Mouse (Mus musculus) embryo, embryonic 10 days (tissue): ENCODE results near the gene Svs6.
"Not testable (repeated sequence)": the region's sequence is repeated elsewhere in the genome, so short reads cannot be mapped to it uniquely, and the experiment has no call there.

Experiments used
- DNase-seq: peaks from one replicate; pipeline ENCODE4 v3.0.0-alpha.2; 2015; ENCODE audit warnings: low spot score

The Svs6 gene

GRCm38 (mm10) chr2:164316451-164316850 is at the start of gene Svs6:
Gene Svs6, plus strand, starts transcription at chr2:164316751.
- not testable (repeated sequence) for DNase-seq

DNA sequence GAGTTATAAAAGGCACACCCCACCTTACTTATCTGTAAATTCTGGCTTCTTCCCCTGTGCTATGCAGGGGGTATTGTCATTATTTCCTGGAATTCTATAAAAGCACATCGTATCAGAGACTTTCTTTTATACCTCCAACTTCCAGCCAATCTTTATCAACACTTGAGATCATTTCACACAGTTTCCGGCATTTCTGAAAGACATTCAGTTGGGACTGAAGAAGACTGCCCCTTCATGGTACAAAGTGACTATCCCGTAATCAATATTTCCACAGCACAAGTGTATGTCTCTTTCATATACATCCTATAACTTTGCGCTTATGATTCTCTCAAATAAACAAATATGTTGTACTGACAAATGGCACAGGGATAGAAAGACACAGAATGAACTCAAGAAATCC is 38.2 kb upstream of the Svs6 start, which contains the start of gene Svs4:
Gene Svs4, minus strand, starts transcription at position 101 of the 400 bp plus-strand sequence.
- DNase-seq, result no peak

- not testable (repeated sequence) for DNase-seq
Measured at GRCm38 (mm10) chr2:164288968-164289367, 27.6 kb upstream of the Svs6 start, which contains the start of gene Svs3a. Gene Svs3a, plus strand, starts transcription at chr2:164289268.

DNA sequence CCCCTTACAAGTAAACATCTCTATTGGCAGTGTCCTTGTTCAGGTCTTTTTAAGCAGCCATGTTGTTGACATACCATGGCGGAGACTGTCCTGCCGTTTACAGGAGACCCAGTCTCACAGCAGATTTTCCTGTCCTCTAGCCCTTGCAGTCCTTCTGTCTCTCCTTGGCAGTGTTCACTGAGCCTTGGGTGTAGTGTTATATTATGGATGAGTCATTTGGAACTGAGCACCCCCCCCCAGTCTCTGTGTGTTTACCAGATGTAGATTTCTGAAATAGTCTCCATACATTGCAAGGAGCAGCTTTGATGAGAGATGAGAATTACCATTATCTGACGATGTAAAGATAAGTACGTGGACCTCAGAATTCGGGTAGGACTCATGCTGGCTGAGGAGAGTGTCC is 4.0 kb upstream of the Svs6 start:
- DNase-seq, result no peak

- DNase-seq, result not testable (repeated sequence)
Measured at GRCm38 (mm10) chr2:164315460-164315859, 1.1 kb upstream of the Svs6 start.

DNA sequence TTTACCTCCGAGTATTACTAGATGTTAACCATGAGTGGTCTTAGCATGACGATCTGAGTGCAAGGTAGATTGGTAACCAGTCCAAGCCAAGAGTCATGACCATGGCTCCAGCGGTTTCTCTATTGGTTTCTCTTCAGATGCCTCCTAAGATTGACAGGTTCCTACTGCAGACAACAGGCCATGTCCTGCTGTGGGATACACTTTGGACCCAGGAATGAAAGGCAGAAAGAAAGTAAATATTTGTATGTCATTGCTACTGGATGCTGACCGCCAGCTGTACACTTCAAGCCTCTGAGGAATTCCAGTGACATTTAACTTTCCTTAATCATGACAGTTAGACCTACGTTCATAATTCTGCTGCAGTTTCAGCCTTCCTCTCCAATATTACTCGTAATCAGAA is 4.4 kb downstream of the Svs6 start:
- DNase-seq, result no peak

- DNase-seq, result not testable (repeated sequence)
Measured at GRCm38 (mm10) chr2:164332440-164332839, 15.9 kb downstream of the Svs6 start, which contains the start of gene Svs5. Gene Svs5, plus strand, starts transcription at chr2:164332740.

DNA sequence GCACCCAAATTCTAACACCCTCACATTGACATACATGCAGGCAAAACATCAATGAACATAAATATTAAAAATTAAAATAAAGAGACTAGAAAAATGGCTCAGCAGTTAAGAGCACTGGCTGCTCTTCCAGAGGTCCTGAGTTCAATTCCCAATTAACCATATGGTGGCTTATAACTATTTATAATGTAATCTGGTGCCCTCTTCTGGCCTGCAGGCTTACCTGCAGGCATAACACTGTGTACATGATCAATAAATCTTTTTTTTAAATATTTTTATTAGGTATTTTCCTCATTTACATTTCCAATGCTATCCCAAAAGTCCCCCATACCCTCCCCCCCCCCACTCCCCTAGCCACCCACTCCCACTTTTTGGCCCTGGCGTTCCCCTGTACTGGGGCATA is 27.2 kb downstream of the Svs6 start:
- DNase-seq, result not testable (repeated sequence)

DNA sequence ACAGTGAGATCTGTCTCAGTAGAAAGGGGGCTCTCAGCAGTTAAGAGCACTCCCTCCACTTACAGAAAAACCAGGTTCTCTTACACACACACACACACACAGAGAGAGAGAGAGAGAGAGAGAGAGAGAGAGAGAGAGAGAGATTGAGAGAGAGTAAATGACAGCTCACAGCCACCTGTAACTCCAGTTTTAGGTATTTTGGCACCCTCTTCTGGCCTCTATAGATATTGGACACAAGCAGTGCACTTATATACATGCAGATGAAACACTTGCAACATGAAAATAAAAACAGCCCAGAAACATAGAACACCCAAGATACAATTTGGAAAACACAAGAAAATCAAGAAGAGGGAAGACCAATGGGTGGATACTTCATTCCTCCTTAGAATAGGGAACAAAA is 31.1 kb downstream of the Svs6 start:
- DNase-seq, result not testable (repeated sequence)

- peak; percentile 39 for DNase-seq
Measured at GRCm38 (mm10) chr2:164348980-164349379, 32.4 kb downstream of the Svs6 start.

- no peak for DNase-seq
Measured at GRCm38 (mm10) chr2:164352697-164353096, 36.1 kb downstream of the Svs6 start.

DNA sequence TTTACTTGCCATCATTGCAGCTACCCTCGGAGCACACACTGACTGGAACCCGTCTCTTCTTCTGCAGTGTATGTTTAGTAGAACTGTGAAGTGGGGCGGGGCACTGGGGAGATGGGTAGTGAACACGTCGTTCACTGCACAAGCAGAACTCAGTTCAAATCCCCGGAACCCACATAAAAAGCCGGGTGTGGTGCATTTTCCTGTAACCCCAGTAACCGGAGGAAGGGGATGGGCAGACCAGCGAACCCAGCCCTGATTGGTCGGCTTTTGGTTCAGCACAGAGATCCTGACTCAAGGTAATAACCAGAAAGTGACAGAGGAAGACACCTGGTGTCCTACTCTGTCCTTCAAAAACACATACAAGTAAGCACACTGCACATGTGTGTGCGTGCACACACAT is 36.8 kb downstream of the Svs6 start:
- DNase-seq, result no peak

DNA sequence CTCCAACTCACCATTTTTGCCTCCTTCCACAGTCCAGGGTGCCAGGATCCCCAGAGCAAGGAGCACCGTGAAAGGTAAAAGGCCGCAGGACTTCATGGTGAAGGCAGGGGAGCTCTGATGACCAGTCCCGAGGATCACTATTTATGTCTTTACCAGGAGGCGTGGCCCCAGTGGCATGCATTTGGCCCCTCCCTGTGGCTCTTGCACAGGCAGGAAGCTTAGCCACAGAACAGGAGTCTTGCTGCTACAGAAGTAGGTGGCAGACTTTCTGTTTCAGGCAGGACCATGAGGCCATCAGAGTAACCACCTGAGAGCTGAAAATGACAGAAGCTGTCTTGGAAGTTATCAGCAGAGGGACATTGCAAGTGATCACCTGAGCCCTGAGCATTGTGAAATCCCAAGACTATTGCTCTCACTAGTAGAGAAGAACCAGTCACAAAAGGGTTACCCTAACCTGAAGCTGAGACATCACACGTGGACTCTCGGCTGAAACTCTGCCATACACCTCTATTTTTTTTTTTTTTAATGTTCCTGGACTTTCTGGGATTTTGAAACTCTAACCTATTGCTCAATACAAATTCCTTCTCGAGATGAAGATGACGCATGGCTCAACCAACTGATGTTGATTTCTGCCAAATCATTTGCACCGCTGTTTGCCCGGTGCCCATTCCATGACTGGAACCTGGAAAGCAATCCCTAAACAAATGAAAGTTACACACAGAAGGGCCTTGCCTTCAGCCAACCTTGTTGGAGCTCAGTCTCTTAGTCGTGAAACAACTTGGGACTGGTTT is 39.8 kb downstream of the Svs6 start:
- no peak for DNase-seq

DNA sequence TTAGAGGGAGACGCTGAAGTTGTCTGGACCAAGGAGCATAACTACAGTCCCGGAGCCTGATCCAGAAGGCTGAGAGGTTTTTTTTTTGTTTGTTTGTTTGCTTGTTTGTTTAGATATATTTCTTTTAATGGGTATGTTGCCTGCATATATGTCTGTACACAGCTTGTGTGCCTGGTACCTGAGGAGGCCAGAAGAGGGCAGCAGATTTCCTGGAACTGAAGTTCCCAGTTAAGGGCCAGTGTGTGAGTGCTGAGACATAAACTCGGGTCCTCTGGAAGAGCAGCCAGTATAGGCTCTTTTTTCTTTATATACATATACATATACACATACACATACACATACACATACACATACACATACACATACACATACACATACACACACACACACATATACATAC is 41.8 kb downstream of the Svs6 start:
- DNase-seq, result peak; percentile 45

DNA sequence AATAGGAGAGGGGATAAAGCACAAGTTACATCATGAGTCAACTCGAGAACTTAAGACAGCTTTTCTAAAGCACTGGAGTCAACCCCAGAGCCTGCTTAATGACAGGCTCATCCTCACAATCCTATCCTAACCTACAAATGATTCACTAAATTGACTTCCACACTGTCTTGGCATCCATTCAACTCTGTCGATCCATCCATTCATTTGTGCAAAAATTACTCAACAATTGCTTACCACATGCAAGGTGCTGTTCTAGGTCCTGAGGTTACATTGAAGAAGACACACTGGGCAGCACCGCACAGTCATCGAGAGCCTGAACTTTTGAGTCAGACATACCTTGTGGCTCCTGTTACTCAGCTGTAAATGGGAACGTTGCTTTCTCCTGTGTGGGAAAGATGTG is 42.5 kb downstream of the Svs6 start:
- DNase-seq, result no peak

DNA sequence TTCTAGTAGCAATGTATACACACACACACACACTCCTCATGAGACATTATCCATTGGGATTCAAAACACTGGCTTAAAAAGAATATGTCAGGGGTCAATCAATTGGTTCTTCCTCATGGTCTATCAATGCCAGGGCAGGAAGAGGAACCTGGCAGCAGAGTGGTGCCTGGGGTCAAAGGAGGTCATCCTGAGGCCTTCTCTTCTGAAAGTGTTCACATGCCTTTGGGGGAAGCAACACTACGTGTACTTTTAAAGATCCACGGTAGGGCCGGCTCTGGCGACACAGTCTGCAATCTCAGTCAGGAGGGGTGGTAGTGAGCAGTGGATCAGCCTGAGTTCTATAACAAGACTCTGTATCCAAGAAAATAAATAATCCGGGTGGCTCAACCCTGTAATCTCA is 43.1 kb downstream of the Svs6 start:
- no peak for DNase-seq

GRCm38 (mm10) chr2:164360974-164361657 is 44.6 kb downstream of the Svs6 start:
- DNase-seq, result no peak

- DNase-seq, result no peak
Measured at GRCm38 (mm10) chr2:164366947-164367346, 50.4 kb downstream of the Svs6 start.
